Mouse (Mus musculus): ENCODE data around the gene Aspm. TPM values are rescaled to one million over a fixed set of nuclear protein-coding genes. Genes with fewer than 3 reads are reported as not detected.

The Aspm gene
- polyA plus RNA-seq, 1 experiment from 2014 or later: 10.3 TPM

Other genes with a start within 250 kb of the Aspm start
- 1.1 and 1.6 TPM in 2 replicates for gene Crb1, start 77.7 kb upstream of the Aspm start, polyA plus RNA-seq (2015; fragmentation: Nextera tagmentation; extraction: Ambion mirVana)
- 15.9 and 16.3 TPM in 2 replicates for gene Zbtb41, start 32.5 kb upstream of the Aspm start, polyA plus RNA-seq (2015; fragmentation: Nextera tagmentation; extraction: Ambion mirVana)
- not detected in 2 replicates for gene F13b, start 46.9 kb downstream of the Aspm start, polyA plus RNA-seq (2015; fragmentation: Nextera tagmentation; extraction: Ambion mirVana)
- not detected in 2 replicates for gene Cfhr1, start 105.5 kb downstream of the Aspm start, polyA plus RNA-seq (2015; fragmentation: Nextera tagmentation; extraction: Ambion mirVana)